Mouse (Mus musculus): Measurements from ENCODE around the gene Lrrc4.

- no peak for TF ChIP-seq POLR2A (IDR thresholded peaks at IDR 0.05; ENCODE audit: extremely low read depth, insufficient read depth, low read length)
- TF ChIP-seq CTCF (IDR thresholded peaks at IDR 0.05; ENCODE audit: low read depth, low read length) = no peak
These were observed 188.6 kb downstream of the Lrrc4 start for GRCm38 (mm10) chr6:28642909-28643308.

All from liver, adult 2 months (tissue).